Mouse (Mus musculus) testis, adult 2 months (tissue): ENCODE results near the gene Hand2.

ENCODE experiments used
- CTCF ChIP-seq: fragments of 200-500 bp; IDR thresholded peaks from 2 replicates; pipeline ENCODE4 v1.5.1; 2012; ENCODE audit warnings: low read depth, mild to moderate bottlenecking, inconsistent platforms, low read length, moderate library complexity; ENCODE audit not compliant: control insufficient read depth, insufficient read depth, insufficient replicate concordance
- POLR2A ChIP-seq: fragments of 200-500 bp; IDR thresholded peaks from 2 replicates; pipeline ENCODE4 v1.6.1; 2012; ENCODE audit warnings: low read depth, mild to moderate bottlenecking, inconsistent platforms, low read length, moderate library complexity; ENCODE audit not compliant: control insufficient read depth

DNA sequence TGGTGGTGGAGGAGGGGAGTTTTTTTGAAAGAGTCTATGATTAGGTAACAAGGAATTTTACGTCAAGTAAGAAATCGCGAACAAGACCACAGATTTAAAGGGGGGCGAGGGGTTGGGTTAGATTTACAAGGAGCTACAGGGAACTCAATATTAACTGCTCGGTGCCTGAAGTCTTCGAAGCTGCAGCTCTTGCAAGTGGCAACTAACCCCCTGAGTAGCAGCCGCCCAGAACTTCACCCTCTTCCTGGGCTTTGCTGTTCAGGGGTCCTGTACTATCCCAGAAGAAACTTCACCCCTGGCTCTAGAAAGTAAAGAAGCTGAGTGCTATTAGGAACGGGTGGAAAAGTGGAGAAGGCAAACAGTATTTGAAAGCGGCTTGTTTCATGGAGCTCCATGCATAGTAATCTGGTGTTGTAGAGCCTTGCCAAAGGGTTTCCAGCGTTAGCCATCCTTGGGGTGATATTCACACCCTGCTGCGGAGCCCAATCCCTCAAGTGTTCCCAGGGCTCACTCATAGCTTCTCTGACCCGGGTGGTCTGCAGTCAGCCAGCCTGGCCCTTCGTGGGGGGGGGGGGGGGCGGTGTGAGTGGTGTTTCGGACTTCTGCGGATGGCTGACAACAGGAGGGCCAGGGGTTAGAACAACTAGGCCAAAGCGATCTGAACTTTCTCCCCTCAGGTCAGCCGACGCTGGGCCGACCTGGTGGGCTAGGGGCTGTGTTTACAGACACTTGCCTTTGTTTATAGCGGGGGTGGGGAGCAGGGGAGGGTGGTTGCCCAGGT lies 4.5 kb downstream of the Hand2 start:
- TF ChIP-seq CTCF (no peak), POLR2A (no peak)
